Mouse (Mus musculus): Measurements from ENCODE around the gene Dph5.
A peak's percentile ranks its signal among the peaks of the same experiment; 100 is the strongest.
"Not testable (repeated sequence)": the region's sequence is repeated elsewhere in the genome, so short reads cannot be mapped to it uniquely, and the experiment has no call there.

The Dph5 gene

DNA sequence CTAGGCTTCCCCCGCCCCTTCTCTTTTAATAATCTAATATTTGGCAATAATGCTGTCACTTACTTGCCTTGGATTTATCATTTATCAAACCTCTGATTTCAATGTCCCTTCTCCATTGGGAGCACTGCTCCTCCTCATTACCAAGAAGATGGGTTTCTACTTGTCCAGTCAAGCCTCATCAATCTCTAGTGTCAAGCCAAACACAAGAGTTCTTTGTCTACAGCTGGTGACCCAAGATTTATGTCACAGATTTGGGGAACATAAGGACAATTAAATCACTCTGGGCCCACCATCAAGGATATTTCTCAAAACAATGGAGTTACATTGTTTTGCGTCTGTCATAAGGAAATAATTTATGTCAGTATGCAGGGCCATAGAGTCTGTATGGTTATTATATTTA, 5.5 kb downstream of the Dph5 start:
- no peak for DNase-seq

- no peak for DNase-seq
Measured at GRCm38 (mm10) chr3:115898354-115898948, 10.8 kb downstream of the Dph5 start.

- DNase-seq = no peak
Measured at GRCm38 (mm10) chr3:115902301-115902956, 14.8 kb downstream of the Dph5 start.

DNA sequence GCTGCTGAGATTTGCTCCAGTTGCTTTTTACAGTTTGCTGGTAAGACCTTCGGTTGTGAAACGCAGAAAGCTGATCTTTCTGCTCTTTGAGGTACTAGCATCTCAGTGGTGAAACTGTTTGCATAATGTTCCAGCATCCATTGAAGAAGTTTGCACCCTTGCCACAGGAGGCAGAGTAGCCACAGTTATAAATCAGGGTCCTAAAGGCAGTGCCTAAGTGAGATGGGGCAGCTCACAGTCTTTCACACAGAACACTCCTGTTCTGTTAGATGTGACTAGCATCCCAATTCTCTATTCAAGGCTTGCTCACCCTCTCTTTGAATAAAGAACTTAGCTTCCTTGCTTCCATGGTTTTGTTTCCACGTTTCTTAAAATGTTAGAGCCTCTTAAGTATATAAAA, 17.4 kb downstream of the Dph5 start:
- no peak for DNase-seq

- DNase-seq = no peak
Measured at GRCm38 (mm10) chr3:115905567-115905966, 17.9 kb downstream of the Dph5 start.

DNA sequence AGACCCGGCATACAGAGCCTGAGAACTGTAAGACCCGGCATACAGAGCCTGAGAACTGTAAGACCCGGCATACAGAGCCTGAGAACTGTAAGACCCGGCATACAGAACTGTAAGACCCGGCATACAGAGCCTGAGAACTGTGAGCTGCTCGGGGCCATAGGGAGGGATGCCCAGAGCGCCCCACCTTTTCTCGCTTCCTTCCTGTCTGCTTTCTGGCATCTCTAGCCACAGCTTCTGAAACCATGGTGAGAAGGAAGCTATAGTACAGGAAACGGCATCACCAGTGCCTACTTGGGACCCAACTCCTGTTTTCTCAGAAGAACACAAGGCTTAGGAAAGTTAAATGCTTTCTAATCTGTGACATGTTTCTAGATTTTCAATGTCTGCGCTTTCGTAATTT, 19.8 kb downstream of the Dph5 start:
- DNase-seq = not testable (repeated sequence)

- DNase-seq = no peak
Measured at GRCm38 (mm10) chr3:115924401-115925190, 37.0 kb downstream of the Dph5 start.

DNA sequence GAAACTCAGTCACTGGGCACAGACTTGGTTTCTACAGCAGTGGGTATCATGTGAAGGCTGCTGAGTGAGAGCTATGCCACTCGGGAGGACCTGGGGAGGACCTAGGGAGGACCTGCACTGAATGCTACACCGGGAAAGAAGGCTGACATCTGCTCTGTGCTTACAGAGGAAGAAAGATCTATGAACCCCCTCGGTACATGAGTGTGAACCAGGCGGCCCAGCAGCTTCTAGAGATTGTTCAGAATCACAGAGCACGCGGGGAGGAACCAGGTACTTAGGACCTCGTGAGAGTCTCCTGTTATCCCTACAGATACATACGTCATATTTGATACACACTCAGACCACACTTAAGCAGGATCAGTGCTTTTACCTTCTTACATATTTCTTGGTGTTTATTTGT, 38.9 kb downstream of the Dph5 start:
- DNase-seq = no peak

DNA sequence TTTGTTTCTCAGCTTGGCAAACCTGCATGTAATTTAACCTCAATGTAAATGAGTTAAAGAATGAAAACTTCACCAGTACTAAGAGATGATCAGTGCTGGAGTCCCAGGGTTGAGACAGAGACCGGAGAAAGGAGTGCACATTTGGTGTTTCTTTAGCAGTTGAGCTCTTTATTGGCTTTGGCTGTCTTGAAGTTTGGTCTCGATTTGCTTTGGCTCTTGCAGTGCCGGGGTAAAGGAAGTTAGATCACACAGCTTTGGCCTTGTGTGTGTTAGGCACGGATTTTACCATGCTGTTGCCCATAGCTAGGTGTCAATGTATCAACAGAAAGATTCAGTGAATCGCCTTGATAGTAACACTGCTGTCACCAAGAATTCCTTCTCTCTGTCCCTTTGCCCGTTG, 44.1 kb downstream of the Dph5 start:
- no peak for DNase-seq

DNA sequence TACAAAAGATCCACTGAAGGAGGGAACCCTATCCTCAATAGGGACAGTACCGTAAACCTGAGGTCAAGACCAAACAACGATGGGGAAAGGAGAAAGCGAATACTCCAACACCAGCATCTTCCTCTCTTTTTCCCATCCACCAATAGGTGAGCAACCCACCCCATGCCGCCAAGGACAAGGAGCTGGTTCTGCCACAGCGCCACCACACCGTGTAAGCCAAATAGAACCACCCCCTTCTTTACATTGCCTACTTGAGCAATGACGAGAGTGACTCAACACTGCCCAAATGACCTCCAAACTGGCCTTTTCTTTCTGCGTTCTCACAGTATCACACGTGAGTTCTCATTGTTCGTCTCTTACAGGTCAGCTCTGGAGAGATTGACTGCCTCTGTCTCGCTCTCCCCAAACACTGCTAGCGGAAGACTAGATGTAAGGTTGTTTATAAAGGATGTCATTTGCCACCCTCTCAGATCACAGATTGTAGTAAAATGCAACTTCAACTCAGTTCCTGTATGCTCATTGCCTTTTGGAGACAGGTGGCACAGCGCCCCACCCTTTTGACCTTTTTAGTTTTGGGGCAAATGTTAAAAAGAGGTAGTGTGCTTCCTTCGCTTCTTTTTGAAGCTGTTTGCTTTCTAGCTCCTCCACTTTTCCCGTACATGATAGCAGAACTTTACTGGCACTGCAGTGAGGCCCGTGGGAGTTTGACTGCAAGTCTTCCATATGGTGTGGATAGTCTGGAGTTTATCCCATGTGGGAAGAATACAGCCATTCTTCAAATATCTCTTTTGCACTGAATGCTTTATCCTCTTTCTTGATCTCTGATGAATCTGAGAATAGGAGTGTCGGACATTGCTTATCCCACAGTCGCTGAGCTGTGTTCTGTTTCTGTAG, 45.9 kb downstream of the Dph5 start:
- DNase-seq = peak; percentile 40

- DNase-seq = peak; percentile 90
Measured at GRCm38 (mm10) chr3:115936734-115937599, 49.3 kb downstream of the Dph5 start.

- no peak for DNase-seq
Measured at GRCm38 (mm10) chr3:115937807-115938206, 50.2 kb downstream of the Dph5 start.

DNA sequence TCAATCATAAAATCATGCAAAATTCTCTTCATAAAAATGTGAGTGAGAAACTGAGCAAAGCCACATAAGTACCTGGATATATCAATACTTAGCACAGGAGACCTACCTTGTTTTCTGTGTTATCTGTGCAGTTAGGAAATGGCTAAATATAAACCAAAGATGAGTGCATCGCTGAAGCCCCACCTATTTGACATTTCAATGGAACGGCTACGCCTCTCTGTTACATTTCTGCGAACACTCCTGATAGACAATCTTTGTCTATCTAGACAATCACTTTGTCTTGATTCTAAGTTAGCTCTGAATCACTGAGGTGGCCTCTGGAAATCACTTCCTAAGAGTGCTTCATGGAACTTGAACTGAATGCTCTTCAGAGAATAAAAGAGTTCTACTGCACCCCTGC, 52.9 kb downstream of the Dph5 start:
- DNase-seq = no peak

- DNase-seq = no peak
Measured at GRCm38 (mm10) chr3:115941464-115941863, 53.8 kb downstream of the Dph5 start.

GRCm38 (mm10) chr3:115944376-115944775, 56.7 kb downstream of the Dph5 start:
- DNase-seq = no peak

DNA sequence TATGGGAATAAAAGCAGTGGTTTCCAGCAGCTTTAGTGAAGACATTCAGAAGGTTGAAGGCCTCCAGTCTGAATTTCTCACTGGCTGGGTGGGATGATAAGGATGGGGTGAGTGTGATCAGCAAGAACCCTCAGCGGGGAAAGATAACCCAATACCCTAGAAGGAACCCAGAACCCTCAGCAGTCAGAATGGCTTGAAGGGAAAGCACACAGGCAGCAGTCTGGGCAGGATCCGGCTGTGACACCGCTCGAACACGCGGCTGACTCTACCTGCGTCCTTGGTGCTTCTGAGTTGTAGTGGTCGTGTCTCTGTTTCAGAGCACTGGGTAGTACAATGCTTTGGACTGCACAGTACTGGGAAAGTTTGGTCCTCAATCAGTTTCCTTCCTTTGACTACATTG, 58.6 kb downstream of the Dph5 start:
- DNase-seq = no peak

GRCm38 (mm10) chr3:115949220-115949920, 61.7 kb downstream of the Dph5 start:
- no peak for DNase-seq

GRCm38 (mm10) chr3:115949921-115950877, 62.6 kb downstream of the Dph5 start:
- no peak for DNase-seq

- DNase-seq = no peak
Measured at GRCm38 (mm10) chr3:115951221-115951620, 63.6 kb downstream of the Dph5 start.

- DNase-seq = no peak
Measured at GRCm38 (mm10) chr3:115952356-115952755, 64.7 kb downstream of the Dph5 start.

Measured in thymus, postnatal 4 days (tissue).